Mouse (Mus musculus) forebrain, embryonic 14.5 days (tissue): Measurements from ENCODE around the gene Vmn2r84. TPM values are rescaled to one million over a fixed set of nuclear protein-coding genes. Genes with fewer than 3 reads are reported as not detected.
"Not testable (repeated sequence)": the region's sequence is repeated elsewhere in the genome, so short reads cannot be mapped to it uniquely, and the experiment has no call there.

Experiments
- ATAC-seq: fragments of 200-750 bp; cut with Nextera tagmentation; 2 replicates; pipeline ENCODE4 v1.8.0; 2017; ENCODE audit warnings: mild to moderate bottlenecking, moderate library complexity
- DNase-seq: peaks from one replicate; pipeline ENCODE4 v3.0.0-alpha.2; 2015; ENCODE audit warnings: low spot score
- H3K27ac ChIP-seq: fragments of 300-500 bp; sonication (generic); 2 replicates; pipeline ENCODE4 v1.5.1; 2014; ENCODE audit warnings: low read depth, mild to moderate bottlenecking, control low read depth, low read length, moderate library complexity
- H3K27me3 ChIP-seq: fragments of 300-500 bp; sonication (generic); replicated peaks from 2 replicates; pipeline ENCODE4 v1.6.1; 2014; ENCODE audit warnings: low read length, control low read depth, mixed read lengths; ENCODE audit not compliant: control insufficient read depth, insufficient read depth
- H3K36me3 ChIP-seq: fragments of 300-500 bp; sonication (generic); 2 replicates; pipeline ENCODE4 v1.6.1; 2014; ENCODE audit warnings: low read length, control low read depth; ENCODE audit not compliant: control insufficient read depth, insufficient read depth
- H3K4me1 ChIP-seq: fragments of 300-500 bp; sonication (generic); 2 replicates; pipeline ENCODE4 v1.6.1; 2014; ENCODE audit warnings: antibody characterized with exemption, low read length, control low read depth; ENCODE audit not compliant: control insufficient read depth, insufficient read depth
- H3K4me2 ChIP-seq: fragments of 300-500 bp; sonication (generic); 2 replicates; pipeline ENCODE4 v1.6.1; 2014; ENCODE audit warnings: mild to moderate bottlenecking, control low read depth, low read length
- H3K4me3 ChIP-seq: fragments of 300-500 bp; sonication (generic); 2 replicates; pipeline ENCODE4 v1.5.1; 2014; ENCODE audit warnings: low read depth, low read length, control low read depth
- H3K9ac ChIP-seq: fragments of 300-500 bp; sonication (generic); 2 replicates; pipeline ENCODE4 v1.6.1; 2014; ENCODE audit warnings: mild to moderate bottlenecking, low read length, control low read depth, moderate library complexity
- H3K9me3 ChIP-seq: fragments of 300-500 bp; sonication (generic); replicated peaks from 2 replicates; pipeline ENCODE4 v1.6.1; 2016; ENCODE audit warnings: low read length, control low read depth, mixed read lengths; ENCODE audit not compliant: control insufficient read depth
- WGBS: fragments of 180-500 bp; shearing (Covaris S2); extraction: QIAGEN DNeasy Blood & Tissue Kit; methylation state at CpG from one replicate; pipeline ENCODE4 v1.1.7; 2014; 5-methylcytosine and 5-hydroxymethylcytosine counted together
- polyA plus RNA-seq: library from polyadenylated mRNA; unstranded; fragments of >200 nt; fragmentation: Nextera tagmentation; extraction: Ambion mirVana; gene quantifications from 2 replicates; pipeline ENCODE4 v1.2.1, GENCODE M21; 2014

The Vmn2r84 gene
- polyA plus RNA-seq = not detected in 2 replicates

DNA sequence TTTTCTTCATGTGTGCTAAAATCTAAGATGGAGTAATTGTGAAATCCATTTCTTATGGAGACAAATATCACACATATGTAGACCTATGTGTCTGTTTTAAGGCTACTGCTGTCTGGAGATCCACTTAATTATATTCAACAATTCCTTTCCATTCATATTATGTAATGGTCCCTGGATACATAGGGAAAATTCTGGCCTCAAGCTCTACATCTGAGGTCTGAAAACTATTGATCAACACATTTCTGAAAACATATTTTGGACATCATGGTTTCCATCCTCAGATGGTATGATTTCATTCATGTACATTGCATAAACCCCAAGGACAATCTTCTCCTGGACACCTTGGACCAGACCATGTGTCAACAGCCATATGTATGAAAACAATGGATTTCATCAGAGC lies at the start of gene Vmn2r84:
TSS of gene Vmn2r84 (minus strand) at position 101 of the 400 bp plus-strand sequence.
- Histone ChIP-seq H3K27me3 (no peaks in the 10 kb centered on the region), H3K36me3 (no peaks in the 10 kb centered on the region), H3K9me3 (no peaks in the 10 kb centered on the region), H3K4me1 (no peaks in the 10 kb centered on the region), H3K9ac (no peak within 1 kb of the TSS), H3K4me3 (no peak within 1 kb of the TSS), H3K4me2 (no peak within 1 kb of the TSS), H3K27ac (no peak within 1 kb of the TSS)
- ATAC-seq (no peak), DNase-seq (no peak)

DNA sequence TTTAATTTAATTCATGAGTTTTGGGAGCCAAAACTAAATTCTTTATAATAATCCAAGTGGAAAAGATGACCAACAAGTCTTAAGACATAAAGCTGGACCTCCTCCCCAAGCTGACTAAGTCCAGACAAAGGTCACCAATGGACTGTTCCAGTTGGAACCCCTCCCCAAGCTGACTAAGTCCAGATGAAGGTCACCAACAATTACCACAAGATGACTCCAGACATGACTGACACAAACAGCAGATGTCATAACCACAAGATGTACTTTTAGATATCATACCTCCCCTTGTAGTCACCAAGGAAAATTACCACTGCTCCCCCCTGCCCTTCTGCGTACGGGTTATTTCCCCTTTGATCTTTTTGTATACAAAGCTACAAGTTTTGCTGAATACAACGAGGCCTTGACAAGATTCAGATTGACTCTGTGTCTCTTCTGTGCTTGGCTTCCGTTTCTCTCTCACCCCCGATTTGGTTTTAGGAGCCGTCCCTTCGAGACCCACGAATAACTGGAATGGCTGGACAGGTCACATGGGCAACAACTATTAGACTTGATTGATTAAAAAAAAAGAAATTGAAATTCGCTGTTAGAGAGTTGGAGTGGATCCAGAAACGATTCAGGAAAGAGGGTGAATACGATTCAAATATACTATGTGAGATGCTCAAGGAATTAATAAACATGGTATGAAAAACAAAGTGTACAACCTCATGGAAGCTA lies 40.2 kb upstream of the Vmn2r84 start:
- H3K9ac ChIP-seq = not testable (repeated sequence)
- WGBS = 84% methylated on average over 11 of the region's 11 CpGs

DNA sequence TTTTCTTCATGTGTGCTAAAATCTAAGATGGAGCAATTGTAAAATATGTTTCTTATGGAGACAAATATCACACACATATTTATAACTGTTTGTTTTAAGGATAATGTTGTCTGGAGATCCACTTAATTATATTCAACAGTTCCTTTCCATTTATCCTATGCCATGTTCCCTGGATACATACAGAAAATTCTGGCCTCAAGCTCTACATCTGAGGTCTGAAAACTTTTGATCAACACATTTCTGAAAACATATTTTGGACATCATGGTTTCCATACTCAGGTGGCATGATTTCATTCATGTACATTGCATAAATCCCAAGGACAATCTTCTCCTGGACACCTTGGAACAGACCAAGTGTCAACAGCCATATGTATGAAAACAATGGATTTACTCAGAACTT lies 35.5 kb upstream of the Vmn2r84 start, which contains the start of gene Vmn2r85:
TSS of gene Vmn2r85 (minus strand) at position 101 of the 400 bp plus-strand sequence.
- not testable (repeated sequence) for H3K27ac ChIP-seq, H3K27me3 ChIP-seq, H3K9ac ChIP-seq, H3K4me3 ChIP-seq, H3K36me3 ChIP-seq, DNase-seq, ATAC-seq, H3K9me3 ChIP-seq, H3K4me2 ChIP-seq, H3K4me1 ChIP-seq

More for the DNA sequence above, 40.2 kb upstream of the Vmn2r84 start:
- H3K9me3 ChIP-seq, H3K27ac ChIP-seq, H3K4me3 ChIP-seq, H3K36me3 ChIP-seq, ATAC-seq, DNase-seq, H3K4me2 ChIP-seq, H3K27me3 ChIP-seq, H3K4me1 ChIP-seq: not testable (repeated sequence)

- not testable (repeated sequence) for H3K9ac ChIP-seq, H3K4me2 ChIP-seq, H3K9me3 ChIP-seq, H3K4me1 ChIP-seq, DNase-seq, H3K36me3 ChIP-seq, H3K4me3 ChIP-seq, H3K27me3 ChIP-seq, H3K27ac ChIP-seq, ATAC-seq
- WGBS = 88% methylated on average over 2 of the region's 2 CpGs
Observed at GRCm38 (mm10) chr10:130422368-130422767, 28.2 kb upstream of the Vmn2r84 start.

DNA sequence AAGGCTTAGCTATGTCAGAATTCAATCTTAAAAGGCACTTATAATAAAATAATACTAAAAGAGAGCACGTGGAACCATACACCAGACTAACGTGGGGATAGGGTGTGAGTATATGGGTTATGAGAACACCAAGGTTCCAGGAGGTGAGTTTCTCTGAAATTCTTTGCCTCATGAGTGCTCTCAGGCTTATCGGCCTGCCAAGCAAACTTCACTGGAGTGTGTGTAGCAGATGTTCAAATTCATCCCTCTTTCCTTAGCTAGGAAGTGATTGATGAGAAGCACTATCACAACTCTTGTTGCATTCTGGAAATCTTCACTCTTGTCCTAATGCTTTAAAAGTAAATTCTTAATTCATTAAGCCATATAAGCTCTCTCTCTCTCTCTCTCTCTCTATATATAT lies 26.3 kb upstream of the Vmn2r84 start:
- Histone ChIP-seq H3K9ac (no peak overlapping the region), H3K27ac (no peak overlapping the region), H3K4me2 (no peak overlapping the region), H3K4me3 (no peak overlapping the region), H3K27me3 (no peaks in the 10 kb centered on the region), H3K36me3 (no peaks in the 10 kb centered on the region), H3K9me3 (no peaks in the 10 kb centered on the region), H3K4me1 (no peaks in the 10 kb centered on the region)
- DNase-seq = no peak
- ATAC-seq = no peak
- 72% methylated on average over 3 of the region's 3 CpGs for WGBS

- not testable (repeated sequence) for H3K27me3 ChIP-seq, H3K9ac ChIP-seq, H3K36me3 ChIP-seq, H3K9me3 ChIP-seq, H3K27ac ChIP-seq, H3K4me2 ChIP-seq, H3K4me1 ChIP-seq, ATAC-seq, H3K4me3 ChIP-seq, DNase-seq
- WGBS = 32% methylated on average over 2 of the region's 2 CpGs
Observed at GRCm38 (mm10) chr10:130419954-130420353, 25.8 kb upstream of the Vmn2r84 start.

DNA sequence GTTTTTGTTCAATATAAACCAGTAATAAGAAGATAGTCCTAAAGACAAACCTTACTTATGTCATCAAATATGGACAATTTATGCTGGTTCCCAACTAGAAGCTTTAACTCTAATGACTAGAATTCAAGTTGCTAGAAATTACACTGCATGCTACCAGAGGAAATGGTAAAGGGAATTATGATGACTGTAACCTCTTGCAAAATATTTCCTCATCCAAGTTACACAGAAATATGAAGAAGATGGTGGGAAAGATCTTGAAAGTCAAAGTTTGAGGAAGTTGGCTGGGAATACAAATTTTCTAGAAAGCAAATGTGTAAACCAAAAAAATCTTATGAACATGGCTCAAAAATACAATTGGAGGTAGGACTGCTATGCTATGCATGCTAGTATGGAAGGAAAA lies 22.2 kb upstream of the Vmn2r84 start:
- ATAC-seq, H3K4me1 ChIP-seq, H3K4me2 ChIP-seq, H3K9me3 ChIP-seq, DNase-seq, H3K4me3 ChIP-seq, H3K27ac ChIP-seq, H3K9ac ChIP-seq, H3K27me3 ChIP-seq, H3K36me3 ChIP-seq: not testable (repeated sequence)

- not testable (repeated sequence) for DNase-seq, H3K9ac ChIP-seq, ATAC-seq, H3K9me3 ChIP-seq, H3K4me1 ChIP-seq, H3K27ac ChIP-seq, H3K4me3 ChIP-seq, H3K36me3 ChIP-seq, H3K27me3 ChIP-seq, H3K4me2 ChIP-seq
- WGBS = 87% methylated on average over 28 of the region's 35 CpGs
Observed at GRCm38 (mm10) chr10:130412167-130412698, 18.1 kb upstream of the Vmn2r84 start.

- ATAC-seq (no peak), DNase-seq (no peak)
- Histone ChIP-seq H3K9me3 (no peaks in the 10 kb centered on the region), H3K4me1 (no peaks in the 10 kb centered on the region), H3K27ac (no peak overlapping the region), H3K36me3 (no peaks in the 10 kb centered on the region), H3K4me3 (no peak overlapping the region), H3K4me2 (no peak overlapping the region), H3K27me3 (no peaks in the 10 kb centered on the region), H3K9ac (no peak overlapping the region)
- 92% methylated on average over 2 of the region's 2 CpGs for WGBS
Observed at GRCm38 (mm10) chr10:130375145-130375544, 19.0 kb downstream of the Vmn2r84 start.
